Mouse (Mus musculus): ENCODE data around the gene Srd5a1.
"Not testable (repeated sequence)": the region's sequence is repeated elsewhere in the genome, so short reads cannot be mapped to it uniquely, and the experiment has no call there.

Srd5a1 gene

DNA sequence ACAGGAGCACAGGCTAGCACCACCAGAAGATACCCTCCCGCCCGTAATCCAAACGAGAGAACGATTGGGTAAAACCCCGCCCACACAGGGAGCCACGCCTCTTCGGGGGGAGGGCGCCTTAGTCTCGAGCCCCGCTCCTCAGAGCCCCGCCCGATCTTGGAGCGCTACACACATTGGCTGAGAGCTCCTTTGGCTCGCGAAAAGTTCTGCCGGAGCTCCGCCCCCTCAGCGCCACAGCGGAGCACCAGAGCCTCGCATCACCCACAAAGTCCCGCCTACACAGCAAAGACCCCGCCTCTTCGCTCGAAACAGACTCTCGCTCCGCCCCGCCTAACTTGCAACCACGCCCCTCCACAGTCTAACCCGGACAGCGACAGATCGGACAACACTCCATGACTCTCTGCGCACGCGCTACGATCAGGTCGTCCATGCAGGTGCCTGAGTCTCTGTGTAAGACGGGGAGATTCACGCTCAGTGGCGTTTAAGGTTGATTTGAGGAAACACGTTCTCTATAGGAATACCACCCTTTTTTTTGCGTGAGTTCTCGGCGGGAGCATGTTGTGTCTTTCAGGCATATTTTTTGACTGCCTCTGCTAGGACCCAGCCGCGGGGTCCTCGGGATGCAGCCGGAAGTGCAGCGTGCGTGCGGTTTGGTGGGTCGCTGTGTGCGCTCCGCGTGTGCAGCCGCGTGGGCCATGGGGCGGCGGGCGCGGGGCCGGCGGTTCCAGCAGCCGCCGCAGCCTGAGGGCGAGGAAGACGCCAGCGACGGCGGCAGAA lies at the start of gene Srd5a1:
Gene Srd5a1 (minus strand): TSS at position 45 of the 777 bp plus-strand sequence.
- DNase-seq (ENCODE audit: inconsistent age in 2 of 2, low spot score in 1 of 2): peak; percentile 100

DNA sequence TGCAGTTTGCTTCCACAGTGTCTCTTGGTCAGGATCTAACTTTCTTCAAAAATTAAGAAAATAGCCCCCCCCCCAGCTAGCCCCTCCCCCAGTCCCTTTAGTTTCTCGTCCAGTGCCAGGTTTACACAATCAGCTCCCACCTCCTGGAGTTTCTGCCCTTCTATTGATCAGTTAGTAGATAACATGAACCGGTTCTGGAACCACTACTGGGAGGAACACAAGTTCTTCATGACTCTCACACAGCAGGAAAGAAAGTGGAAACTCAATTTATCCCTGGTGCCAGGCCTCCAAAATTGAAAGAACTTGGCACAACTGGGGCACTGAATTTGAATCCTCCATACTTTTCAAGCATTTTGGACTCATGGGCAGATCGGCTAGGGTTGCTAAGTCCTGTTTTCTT lies 43.3 kb upstream of the Srd5a1 start:
- DNase-seq (ENCODE audit: inconsistent age in 2 of 2, low spot score in 1 of 2): no peak

DNA sequence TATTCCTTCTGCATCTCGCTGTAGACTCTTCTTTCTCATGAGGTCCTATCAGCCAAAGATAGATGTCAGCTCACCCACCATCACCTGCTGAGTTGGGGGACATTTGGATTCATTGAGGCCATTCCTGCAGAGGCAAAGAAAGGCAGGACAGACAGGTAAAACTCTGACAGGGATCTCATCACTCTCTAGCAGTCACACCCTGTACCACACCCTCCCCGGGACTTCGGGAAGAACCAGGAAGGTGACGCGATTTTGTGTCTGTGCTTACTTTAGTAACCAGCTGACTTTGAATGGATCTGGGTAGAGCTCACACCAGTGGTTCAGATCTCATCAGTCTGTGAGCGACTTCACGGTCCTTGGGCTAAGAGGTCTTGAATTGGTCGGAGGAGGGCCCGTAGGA lies 35.2 kb upstream of the Srd5a1 start:
- DNase-seq (ENCODE audit: inconsistent age in 2 of 2, low spot score in 1 of 2): no peak

DNA sequence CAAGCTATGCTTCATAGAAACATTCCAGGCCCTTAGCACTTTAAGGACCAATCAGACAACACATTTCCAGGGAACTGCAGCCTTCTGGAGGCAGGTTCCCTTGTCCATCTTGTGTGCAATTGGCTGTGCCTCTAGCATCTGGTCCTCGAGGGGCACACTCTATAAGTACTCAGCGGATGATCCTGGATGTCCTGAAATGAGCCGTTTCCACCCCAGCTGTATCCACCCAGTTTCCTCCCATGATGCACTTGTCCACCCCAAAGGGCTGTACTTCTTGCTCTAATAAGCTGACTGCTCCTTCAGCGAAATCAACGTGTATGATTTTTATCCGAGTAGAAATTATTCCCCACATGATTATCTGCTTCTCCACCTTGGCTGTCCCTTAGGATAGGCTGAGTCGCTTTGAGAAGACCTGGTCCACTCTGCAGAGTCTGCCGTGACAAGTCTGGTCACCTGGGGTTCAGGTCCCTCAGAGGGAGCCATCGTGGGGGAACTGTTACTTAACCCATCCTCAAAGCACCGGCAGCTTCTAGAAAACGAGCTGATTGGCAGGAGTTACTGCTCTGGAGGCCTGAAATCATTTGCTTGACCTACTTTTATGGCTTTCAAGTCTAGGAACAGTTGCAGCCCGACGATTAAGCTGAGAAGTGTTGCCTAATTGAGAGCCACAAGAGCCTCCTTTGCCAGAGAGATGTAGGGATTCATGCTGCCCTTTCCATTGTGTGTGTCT lies 34.6 kb upstream of the Srd5a1 start:
- no peak for DNase-seq (ENCODE audit: inconsistent age in 2 of 2, low spot score in 1 of 2)

GRCm38 (mm10) chr13:69644427-69645166 lies 33.4 kb upstream of the Srd5a1 start:
- DNase-seq (ENCODE audit: inconsistent age in 2 of 2, low spot score in 1 of 2): no peak

DNA sequence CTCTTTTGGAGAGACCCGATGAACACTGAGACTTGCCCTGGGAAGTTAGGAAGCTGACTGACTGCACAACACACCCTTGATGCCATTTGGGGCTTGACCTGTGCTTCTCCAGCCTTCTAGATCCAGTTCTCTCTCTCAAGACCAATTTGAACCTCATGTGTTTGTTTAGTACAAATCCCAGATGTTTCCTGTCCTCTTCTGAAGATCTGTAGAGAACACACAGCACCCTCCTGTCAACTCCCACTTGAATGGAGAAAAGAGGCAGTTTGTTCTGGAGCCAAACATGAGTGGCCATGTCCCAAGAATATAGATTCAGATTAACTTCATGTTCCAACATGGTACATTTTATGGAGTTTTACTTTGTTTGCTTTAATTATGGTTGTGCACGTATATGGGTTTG lies 32.7 kb upstream of the Srd5a1 start:
- DNase-seq (ENCODE audit: inconsistent age in 2 of 2, low spot score in 1 of 2): no peak

GRCm38 (mm10) chr13:69642656-69643216 lies 31.5 kb upstream of the Srd5a1 start:
- DNase-seq (ENCODE audit: inconsistent age in 2 of 2, low spot score in 1 of 2): peak in 1 of 2 experiments; percentile 47

GRCm38 (mm10) chr13:69641017-69641416 lies 29.8 kb upstream of the Srd5a1 start:
- no peak for DNase-seq (ENCODE audit: inconsistent age in 2 of 2, low spot score in 1 of 2)

DNA sequence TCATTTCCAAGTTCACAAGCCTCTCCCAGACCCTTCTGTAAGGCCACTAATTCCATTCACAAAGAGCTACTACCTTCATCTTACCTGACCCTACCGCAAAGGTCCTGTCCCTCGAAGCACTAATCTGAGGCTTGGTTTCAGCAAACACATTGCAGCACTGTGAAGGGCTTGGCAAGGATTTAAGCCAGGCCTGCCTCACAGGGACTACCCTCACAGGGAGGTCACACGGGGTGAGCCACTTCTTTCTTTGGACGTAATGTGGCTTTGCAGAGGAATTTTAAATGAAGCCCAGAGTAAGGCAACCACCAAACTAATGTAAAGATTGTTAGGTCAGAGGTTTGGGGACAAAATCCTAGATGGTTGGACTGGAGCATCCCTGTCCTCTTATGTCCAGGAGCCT lies 29.3 kb upstream of the Srd5a1 start:
- no peak for DNase-seq (ENCODE audit: inconsistent age in 2 of 2, low spot score in 1 of 2)

DNA sequence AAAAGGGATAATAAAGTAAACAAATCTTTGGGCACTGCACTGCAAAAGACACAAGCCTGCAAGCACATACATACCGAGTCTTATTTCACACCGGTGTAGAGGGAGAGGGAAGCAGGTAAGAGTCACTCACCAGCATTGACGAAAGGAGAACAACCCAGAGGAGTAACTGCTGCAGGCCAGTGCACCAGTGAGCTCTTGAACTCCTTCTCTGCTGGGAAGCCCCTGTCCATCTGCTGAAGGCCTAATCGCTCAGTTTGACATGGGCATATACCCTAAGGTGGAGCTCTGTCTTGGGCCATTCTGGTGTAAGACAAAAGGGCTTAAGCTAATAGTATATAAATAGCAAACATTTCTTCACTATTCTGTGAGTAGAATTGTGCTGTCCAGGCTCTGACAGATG lies 28.9 kb upstream of the Srd5a1 start:
- DNase-seq (ENCODE audit: inconsistent age in 2 of 2, low spot score in 1 of 2): no peak

- DNase-seq (ENCODE audit: inconsistent age in 2 of 2, low spot score in 1 of 2): no peak
Measured at GRCm38 (mm10) chr13:69639251-69639650, 28.0 kb upstream of the Srd5a1 start.

- DNase-seq (ENCODE audit: inconsistent age in 2 of 2, low spot score in 1 of 2): no peak
Measured at GRCm38 (mm10) chr13:69638108-69638626, 26.9 kb upstream of the Srd5a1 start.

GRCm38 (mm10) chr13:69637657-69638056 lies 26.4 kb upstream of the Srd5a1 start:
- no peak for DNase-seq (ENCODE audit: inconsistent age in 2 of 2, low spot score in 1 of 2)

DNA sequence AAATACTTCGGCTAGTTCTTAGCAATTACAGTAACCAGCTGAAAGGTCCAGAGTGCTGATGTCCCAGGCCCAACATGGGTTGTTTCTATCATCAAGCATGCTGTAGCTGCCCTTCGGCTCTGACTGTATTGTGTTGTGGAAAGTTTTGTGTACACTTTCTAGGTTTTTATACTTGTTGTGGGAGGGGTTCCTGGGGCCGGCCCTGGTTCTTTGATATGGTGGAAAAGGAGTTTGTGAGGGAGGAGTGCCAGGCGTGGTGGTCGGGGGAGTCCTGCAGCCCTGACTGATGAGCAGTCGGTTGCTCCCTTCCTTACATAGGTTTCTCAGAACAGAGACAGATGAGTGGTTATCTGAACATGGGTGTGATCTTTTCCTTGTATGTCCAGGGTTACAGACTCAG lies 25.6 kb upstream of the Srd5a1 start:
- DNase-seq (ENCODE audit: inconsistent age in 2 of 2, low spot score in 1 of 2): no peak

- DNase-seq (ENCODE audit: inconsistent age in 2 of 2, low spot score in 1 of 2): no peak
Measured at GRCm38 (mm10) chr13:69636375-69636774, 25.1 kb upstream of the Srd5a1 start.

DNA sequence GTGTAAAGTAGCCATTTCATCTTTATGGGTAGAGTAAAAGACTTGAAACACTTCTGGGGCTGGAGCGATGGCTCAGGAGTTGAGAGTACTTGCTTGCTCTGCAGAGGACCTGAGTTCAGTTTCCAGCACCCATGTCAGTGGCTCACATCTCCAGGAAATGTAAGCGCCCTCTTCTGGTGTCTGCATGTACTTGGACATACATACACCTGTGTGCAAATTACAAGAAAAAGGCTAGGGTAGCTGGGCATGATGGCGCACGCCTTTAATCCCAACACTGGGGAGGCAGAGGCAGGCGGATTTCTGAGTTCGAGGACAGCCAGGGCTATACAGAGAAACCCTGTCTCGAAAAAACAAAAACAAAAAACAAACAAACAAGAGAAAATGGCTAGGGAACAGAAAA lies 24.6 kb upstream of the Srd5a1 start:
- DNase-seq (ENCODE audit: inconsistent age in 2 of 2, low spot score in 1 of 2): not testable (repeated sequence)

DNA sequence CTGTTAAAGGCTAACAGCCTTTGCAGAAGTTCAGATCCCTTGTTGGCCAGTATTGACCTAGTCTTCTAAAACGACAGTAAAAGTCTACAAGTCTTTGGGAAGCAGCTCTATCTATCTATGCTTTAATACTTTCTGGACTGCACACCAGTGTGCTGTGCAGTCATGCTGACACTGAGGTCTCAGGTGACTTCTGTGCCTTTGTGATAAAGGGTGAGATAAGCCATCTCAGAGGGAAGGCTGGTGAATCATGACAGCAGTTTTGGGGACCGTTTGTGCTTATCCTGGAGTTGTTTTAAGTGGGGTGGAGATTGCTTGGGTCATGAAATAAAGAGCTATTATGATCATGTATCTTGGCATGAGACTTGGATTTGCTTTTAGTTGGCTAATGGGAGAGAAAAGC lies 22.7 kb upstream of the Srd5a1 start:
- DNase-seq (ENCODE audit: inconsistent age in 2 of 2, low spot score in 1 of 2): no peak

DNA sequence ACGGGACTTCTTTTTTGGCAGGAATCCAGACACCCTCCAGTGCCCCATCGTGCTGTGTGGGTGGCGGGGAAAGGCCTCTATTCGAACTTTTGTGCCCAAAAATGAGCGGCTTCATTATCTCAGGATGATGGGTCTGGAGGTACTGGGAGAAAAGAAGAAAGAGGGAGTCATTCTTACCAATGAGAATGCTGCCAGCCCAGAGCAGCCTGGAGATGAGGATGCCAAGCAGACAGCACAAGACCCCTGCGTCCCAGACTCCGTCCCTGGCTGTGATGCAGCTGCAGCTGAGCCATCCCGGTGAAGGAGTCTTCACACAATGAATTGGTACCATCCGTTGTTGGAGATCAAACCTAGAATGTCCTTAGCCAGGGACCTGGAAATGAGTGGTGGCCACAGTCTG lies 22.3 kb upstream of the Srd5a1 start:
- DNase-seq (ENCODE audit: inconsistent age in 2 of 2, low spot score in 1 of 2): no peak

DNA sequence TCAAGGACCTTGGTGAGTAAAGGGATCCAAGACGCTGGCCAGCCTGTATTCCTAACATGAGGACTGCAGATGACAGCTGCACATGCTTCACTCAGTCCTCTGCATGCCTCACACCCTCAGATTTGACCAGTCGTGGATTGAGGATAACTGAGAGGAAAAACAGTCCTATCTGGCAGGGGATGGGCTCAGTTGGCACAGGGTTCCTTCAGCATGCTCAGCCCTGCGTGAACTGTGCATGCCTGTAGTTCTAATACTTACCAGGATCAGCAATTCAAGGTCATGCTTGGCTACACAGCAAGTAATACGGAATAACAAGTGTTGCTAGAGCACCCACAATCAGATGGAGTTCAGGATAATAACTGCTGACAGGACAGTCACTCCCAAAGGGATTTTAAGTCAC lies 20.4 kb upstream of the Srd5a1 start:
- peak in 1 of 2 experiments; percentile 1 for DNase-seq (ENCODE audit: inconsistent age in 2 of 2, low spot score in 1 of 2)

DNA sequence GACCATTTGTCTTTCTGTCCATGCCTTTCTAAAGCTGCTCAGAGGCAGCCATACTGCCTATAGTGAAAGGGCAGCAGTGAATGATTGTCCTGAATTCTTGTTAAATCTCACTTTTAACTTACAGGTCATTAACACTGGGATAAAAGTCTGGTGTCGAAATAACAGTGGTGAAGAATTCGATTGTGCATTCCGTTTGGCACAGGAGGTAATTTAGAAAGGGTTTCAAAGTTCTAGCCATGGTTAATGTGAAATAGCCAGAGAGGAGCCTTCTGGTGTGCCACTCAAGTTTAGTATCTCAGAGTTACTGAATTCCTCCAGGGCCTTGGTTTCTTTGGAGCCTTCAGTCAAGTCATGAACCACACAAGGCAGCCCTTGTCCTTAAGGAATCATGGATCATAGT lies 19.9 kb upstream of the Srd5a1 start:
- DNase-seq (ENCODE audit: inconsistent age in 2 of 2, low spot score in 1 of 2): peak in 1 of 2 experiments; percentile 0

- peak in 1 of 2 experiments; percentile 1 for DNase-seq (ENCODE audit: inconsistent age in 2 of 2, low spot score in 1 of 2)
Measured at GRCm38 (mm10) chr13:69630576-69630975, 19.3 kb upstream of the Srd5a1 start.
